Mouse (Mus musculus) hindbrain, embryonic 10.5 days (tissue): ENCODE results near the gene Ell3. TPM values are rescaled to one million over a fixed set of nuclear protein-coding genes. Genes with fewer than 3 reads are reported as not detected.

Source experiments
- DNase-seq: peaks from one replicate; pipeline ENCODE4 v3.0.0-alpha.2; 2017; ENCODE audit warnings: low spot score
- H3K27ac ChIP-seq: fragments of 300-500 bp; sonication (generic); 2 replicates; pipeline ENCODE4 v1.5.1; 2016; ENCODE audit warnings: mild to moderate bottlenecking, moderate library complexity
- H3K27me3 ChIP-seq: fragments of 300-500 bp; sonication (generic); 2 replicates; pipeline ENCODE4 v1.6.1; 2016; ENCODE audit warnings: mild to moderate bottlenecking; ENCODE audit not compliant: poor library complexity, insufficient read depth, severe bottlenecking
- H3K36me3 ChIP-seq: fragments of 300-500 bp; sonication (generic); 2 replicates; pipeline ENCODE4 v1.6.1; 2016; ENCODE audit warnings: mild to moderate bottlenecking, moderate library complexity
- H3K4me1 ChIP-seq: fragments of 300-500 bp; sonication (generic); replicated peaks from 2 replicates; pipeline ENCODE4 v1.6.1; 2016; ENCODE audit warnings: mild to moderate bottlenecking
- H3K4me3 ChIP-seq: fragments of 300-500 bp; sonication (generic); 2 replicates; pipeline ENCODE4 v1.5.1; 2016; ENCODE audit warnings: mild to moderate bottlenecking, moderate library complexity
- H3K9me3 ChIP-seq: fragments of 300-500 bp; sonication (generic); 2 replicates; pipeline ENCODE4 v1.6.1; 2016; ENCODE audit warnings: mild to moderate bottlenecking, moderate library complexity
- WGBS: fragments of 180-500 bp; shearing (Covaris S2); methylation state at CpG from one replicate; pipeline ENCODE4 v1.1.7; 2016; 5-methylcytosine and 5-hydroxymethylcytosine counted together
- polyA plus RNA-seq: library from polyadenylated mRNA; unstranded; fragments of >200 nt; fragmentation: Nextera tagmentation; extraction: Ambion mirVana; gene quantifications from 2 replicates; pipeline ENCODE4 v1.2.1, GENCODE M21; 2016

Ell3 gene
- polyA plus RNA-seq, 1 experiment from 2014 or later = 3.3 TPM

DNA sequence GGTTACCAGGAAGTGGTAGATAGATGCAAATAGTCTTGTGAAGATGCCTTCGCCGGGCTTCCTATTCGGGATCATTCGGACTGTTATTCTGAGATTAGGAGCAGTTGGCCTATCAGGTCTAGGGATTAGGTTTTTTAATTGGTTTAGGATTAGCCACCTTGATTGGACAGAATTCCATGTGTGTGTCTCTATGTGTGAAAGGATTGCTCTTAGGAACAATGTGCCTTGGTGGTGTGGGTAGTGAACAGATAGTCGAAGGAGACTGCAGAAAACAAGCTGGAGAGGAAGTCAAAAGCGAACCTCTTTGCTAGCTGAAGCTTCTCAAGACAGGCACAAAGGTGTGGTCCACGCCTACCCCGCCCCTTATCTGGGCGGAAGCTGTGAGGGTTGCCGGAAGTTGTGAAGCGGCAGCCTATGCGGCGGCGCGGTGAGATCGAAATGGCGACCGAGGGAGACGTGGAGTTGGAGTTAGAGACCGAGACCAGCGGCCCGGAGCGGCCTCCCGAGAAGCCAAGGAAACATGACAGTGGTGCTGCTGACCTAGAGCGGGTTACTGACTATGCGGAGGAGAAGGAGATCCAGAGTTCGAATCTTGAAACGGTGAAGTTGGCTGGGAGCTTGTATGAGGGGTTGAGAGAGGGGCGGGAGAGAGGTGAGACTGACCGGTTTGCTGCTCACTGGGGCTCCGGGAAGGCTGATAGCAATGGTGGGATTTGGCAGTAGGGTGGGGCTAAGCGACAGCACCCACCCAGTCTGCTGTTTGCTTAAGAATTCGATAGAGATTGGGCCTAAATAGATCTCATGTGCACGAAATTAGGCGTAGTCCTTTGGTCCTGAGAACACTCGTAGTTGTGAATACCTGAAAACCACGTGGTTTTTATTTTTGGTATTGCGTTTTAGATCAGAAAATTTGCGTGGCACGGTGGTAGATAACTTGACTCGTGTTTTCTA lies 12.9 kb upstream of the Ell3 start, which contains the start of gene Serinc4:
Gene Serinc4 (minus strand): TSS at position 90 of the 951 bp plus-strand sequence.
- peaks cover 22% of the 10 kb centered on the region for H3K4me1 ChIP-seq
- 4% methylated on average over 41 of the region's 41 CpGs for WGBS
- peaks cover 64% of the 10 kb centered on the region for H3K36me3 ChIP-seq
- peak within 1 kb of the TSS; percentile 81 for H3K27ac ChIP-seq
- H3K4me3 ChIP-seq = peak within 1 kb of the TSS; percentile 63
- H3K9me3 ChIP-seq = no peaks in the 10 kb centered on the region
- peak; percentile 87 for DNase-seq
- no peaks in the 10 kb centered on the region for H3K27me3 ChIP-seq

DNA sequence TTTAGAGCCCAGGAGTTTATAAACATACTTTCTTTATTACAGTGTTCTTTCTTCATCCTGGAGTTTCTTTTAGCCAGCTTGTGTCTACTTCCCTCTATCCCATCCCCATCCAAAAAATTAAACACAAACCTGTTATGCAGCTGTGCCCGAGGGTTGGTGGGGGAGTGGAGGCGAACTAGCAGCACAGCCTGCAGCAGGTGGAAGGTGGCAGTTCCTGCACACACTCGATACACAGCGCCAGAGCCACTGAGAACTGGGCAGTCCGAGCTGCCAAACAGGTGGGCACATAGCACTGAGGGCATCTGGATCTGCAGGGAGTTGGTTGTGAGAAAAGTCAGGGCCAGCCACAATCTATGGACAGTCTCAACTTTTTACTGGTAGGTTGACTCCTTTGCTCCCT lies 11.5 kb upstream of the Ell3 start:
- no peak for DNase-seq
- Histone ChIP-seq H3K36me3 (peaks cover 66% of the 10 kb centered on the region), H3K27me3 (no peaks in the 10 kb centered on the region), H3K4me3 (no peak overlapping the region), H3K27ac (no peak overlapping the region), H3K9me3 (no peaks in the 10 kb centered on the region), H3K4me1 (peaks cover 32% of the 10 kb centered on the region)
- WGBS = 81% methylated on average over 5 of the region's 5 CpGs

DNA sequence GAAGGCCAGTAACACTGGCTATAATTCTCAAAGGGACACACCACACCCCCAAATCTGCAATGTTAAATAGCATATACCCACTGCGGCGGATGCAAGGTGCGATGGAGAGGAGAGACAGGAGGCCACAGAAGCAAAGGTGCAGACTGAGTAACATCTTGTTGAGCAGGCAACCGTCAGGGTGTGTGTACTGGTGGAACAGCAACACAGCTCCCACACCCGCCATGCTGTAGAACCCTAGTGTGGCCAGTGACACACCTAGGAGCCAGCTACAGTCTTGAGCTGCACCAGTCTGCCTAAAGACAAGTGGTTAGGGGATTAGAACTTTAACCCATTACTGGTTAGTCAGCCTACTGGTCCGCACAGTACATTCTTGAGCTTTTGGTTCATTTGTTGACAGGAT lies 9.8 kb upstream of the Ell3 start:
- Histone ChIP-seq H3K27me3 (no peaks in the 10 kb centered on the region), H3K9me3 (no peaks in the 10 kb centered on the region), H3K4me3 (0 out of 2 replicates have a peak overlapping the region, but pooled peaks have one; percentile 2), H3K4me1 (peaks cover 42% of the 10 kb centered on the region), H3K27ac (no peak overlapping the region), H3K36me3 (peaks cover 50% of the 10 kb centered on the region)
- WGBS = 86% methylated on average over 6 of the region's 6 CpGs
- no peak for DNase-seq

- WGBS = 87% methylated on average over 4 of the region's 4 CpGs
- Histone ChIP-seq H3K4me3 (peak within 1 kb of the TSS; percentile 11; the same call in 1 of the 2 replicates), H3K27me3 (no peaks in the 10 kb centered on the region), H3K4me1 (peaks cover 47% of the 10 kb centered on the region), H3K36me3 (peaks cover 41% of the 10 kb centered on the region), H3K9me3 (no peaks in the 10 kb centered on the region), H3K27ac (no peak within 1 kb of the TSS)
- DNase-seq = no peak
Measured at GRCm38 (mm10) chr2:121452990-121453389, 8.9 kb upstream of the Ell3 start, which contains the start of gene Hypk. Hypk (plus strand) TSS chr2:121453290.

DNA sequence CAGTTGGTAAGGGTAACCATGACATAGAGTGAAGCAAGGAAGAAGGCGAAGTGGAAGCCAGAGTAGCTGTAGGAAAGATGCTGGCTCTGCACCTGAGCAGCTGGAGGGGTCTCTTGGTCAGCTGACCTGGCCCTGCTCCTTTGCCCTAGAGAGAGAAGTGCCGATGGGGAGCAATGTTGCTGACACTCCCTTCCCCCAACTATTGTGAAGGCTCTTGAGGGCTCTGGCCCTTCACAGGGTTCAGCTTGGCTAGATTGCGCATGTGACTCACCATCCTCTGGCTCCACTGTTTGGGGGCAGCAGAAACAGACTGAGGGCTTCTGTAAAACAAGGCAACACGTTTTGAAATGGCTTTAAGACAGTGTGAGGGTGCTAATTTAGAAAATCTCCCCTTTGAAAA lies 8.3 kb upstream of the Ell3 start:
- no peak for DNase-seq
- 85% methylated on average over 4 of the region's 4 CpGs for WGBS
- H3K9me3 ChIP-seq = no peaks in the 10 kb centered on the region
- peak overlapping the region; percentile 11; the same call in 1 of the 2 replicates for H3K4me3 ChIP-seq
- peaks cover 40% of the 10 kb centered on the region for H3K36me3 ChIP-seq
- no peak overlapping the region for H3K27ac ChIP-seq
- H3K27me3 ChIP-seq = no peaks in the 10 kb centered on the region
- peaks cover 43% of the 10 kb centered on the region for H3K4me1 ChIP-seq

DNA sequence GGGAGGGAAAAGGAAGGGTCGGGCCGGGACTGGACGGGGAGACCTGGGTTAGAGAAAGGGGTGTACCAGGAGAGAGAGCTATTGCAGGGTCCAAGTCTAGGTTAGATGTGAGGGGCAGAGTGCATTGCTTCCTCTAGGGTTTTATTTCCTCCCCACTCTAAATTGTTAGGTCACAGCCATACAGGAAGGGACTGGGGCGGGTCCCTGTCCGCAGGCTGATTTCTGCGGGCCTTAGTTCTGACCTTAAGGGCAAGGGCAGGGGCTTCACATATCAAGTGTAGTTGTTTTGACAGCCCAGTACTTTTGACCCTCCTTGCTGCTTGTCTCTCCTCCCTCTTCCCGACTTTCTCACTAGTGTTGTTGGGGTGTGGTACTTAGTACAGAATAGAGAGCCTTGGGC lies 6.0 kb upstream of the Ell3 start:
- Histone ChIP-seq H3K36me3 (peaks cover 40% of the 10 kb centered on the region), H3K9me3 (no peaks in the 10 kb centered on the region), H3K27ac (peak overlapping the region; percentile 97), H3K4me3 (peak overlapping the region; percentile 99), H3K27me3 (no peaks in the 10 kb centered on the region), H3K4me1 (peaks cover 35% of the 10 kb centered on the region)
- 4% methylated on average over 7 of the region's 7 CpGs for WGBS
- DNase-seq = peak; percentile 20

DNA sequence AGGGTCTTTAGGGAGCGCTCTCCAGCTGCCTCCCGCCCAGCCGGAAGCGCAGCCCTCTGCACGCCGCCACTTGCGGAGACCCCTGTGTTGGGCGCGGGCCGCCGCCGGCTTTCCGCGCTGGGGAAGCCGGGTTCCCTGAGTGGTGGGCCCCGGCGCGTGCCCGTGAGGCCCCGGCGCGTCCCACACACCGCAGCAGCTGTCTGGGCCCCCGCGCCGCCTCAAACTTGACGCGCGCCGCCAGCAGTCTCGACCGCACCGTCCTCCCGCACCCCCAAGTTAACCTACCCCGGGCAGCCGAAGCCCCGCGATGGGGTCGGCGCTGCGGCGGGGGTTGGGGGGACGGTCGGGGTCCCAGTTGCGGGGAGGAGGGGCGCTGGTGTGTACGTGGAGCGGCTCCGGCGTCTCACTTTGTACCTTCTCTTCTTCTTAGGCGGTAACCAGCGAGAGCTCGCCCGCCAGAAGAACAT lies 5.5 kb upstream of the Ell3 start:
- under 1% methylated on average over 54 of the region's 54 CpGs for WGBS
- Histone ChIP-seq H3K9me3 (no peaks in the 10 kb centered on the region), H3K36me3 (peaks cover 36% of the 10 kb centered on the region), H3K27ac (peak overlapping the region; percentile 97), H3K27me3 (no peaks in the 10 kb centered on the region), H3K4me1 (peaks cover 35% of the 10 kb centered on the region), H3K4me3 (peak overlapping the region; percentile 99)
- DNase-seq = peak; percentile 50

- under 1% methylated on average over 74 of the region's 74 CpGs for WGBS
- H3K9me3 ChIP-seq = no peaks in the 10 kb centered on the region
- peak within 1 kb of the TSS; percentile 99 for H3K4me3 ChIP-seq
- H3K27me3 ChIP-seq = no peaks in the 10 kb centered on the region
- peaks cover 35% of the 10 kb centered on the region for H3K4me1 ChIP-seq
- peak within 1 kb of the TSS; percentile 97 for H3K27ac ChIP-seq
- DNase-seq = peak; percentile 100
- H3K36me3 ChIP-seq = peaks cover 29% of the 10 kb centered on the region
Measured at GRCm38 (mm10) chr2:121448739-121449535, 4.9 kb upstream of the Ell3 start, which contains the start of gene Serf2. Serf2 (plus strand) TSS chr2:121449195.

DNA sequence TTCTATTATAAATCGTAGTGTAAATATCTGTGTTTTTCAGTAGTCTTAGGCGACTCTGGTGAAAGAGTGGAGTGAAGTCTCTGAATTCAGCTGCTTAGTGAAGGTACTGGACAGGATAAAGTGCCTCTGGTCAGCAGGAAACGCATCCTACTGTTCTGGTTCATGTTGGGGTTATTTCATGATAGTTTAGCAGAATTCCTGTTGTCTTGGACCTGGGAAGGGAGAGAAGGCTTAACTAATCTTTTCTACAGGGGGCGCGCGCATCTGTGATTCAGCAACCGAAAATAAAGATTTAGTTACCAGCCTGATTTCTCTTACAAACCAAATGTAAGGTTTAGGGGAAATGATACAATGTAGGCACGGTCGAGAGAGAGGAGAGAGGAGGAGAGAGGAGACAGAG lies 4.1 kb upstream of the Ell3 start:
- no peak for DNase-seq
- H3K9me3 ChIP-seq = no peaks in the 10 kb centered on the region
- H3K27me3 ChIP-seq = peaks cover 3% of the 10 kb centered on the region
- H3K27ac ChIP-seq = peak overlapping the region; percentile 97
- H3K36me3 ChIP-seq = peaks cover 21% of the 10 kb centered on the region
- WGBS = 15% methylated on average over 9 of the region's 9 CpGs
- H3K4me1 ChIP-seq = peaks cover 38% of the 10 kb centered on the region
- peak overlapping the region; percentile 99 for H3K4me3 ChIP-seq

DNA sequence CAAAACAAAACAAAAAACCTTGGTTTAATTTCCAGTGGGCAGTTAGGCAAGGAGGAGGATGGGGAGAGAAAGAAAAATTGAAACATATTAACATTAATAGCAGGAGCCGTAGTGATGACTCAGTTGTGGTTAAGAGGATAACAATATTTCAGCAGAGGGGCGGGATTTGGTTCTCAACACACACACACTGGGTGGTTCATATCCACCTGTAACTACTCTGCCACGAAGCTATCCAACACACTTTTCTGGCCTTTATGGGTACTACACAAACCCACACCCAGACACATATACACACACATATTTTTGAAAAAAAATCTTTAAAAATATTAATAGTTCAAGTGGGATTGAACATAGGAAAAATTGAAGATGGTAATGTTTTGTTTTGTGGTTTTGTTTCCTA lies 2.9 kb upstream of the Ell3 start:
- H3K4me3 ChIP-seq = no peak overlapping the region
- H3K4me1 ChIP-seq = peaks cover 42% of the 10 kb centered on the region
- no peak overlapping the region for H3K27ac ChIP-seq
- peaks cover 10% of the 10 kb centered on the region for H3K36me3 ChIP-seq
- H3K9me3 ChIP-seq = no peaks in the 10 kb centered on the region
- H3K27me3 ChIP-seq = peaks cover 15% of the 10 kb centered on the region
- no peak for DNase-seq
- WGBS = 86% methylated on average over 3 of the region's 3 CpGs

- H3K27ac ChIP-seq = no peak overlapping the region
- H3K27me3 ChIP-seq = peaks cover 20% of the 10 kb centered on the region
- WGBS = 79% methylated on average over 4 of the region's 4 CpGs
- no peak overlapping the region for H3K4me3 ChIP-seq
- peaks cover 46% of the 10 kb centered on the region for H3K4me1 ChIP-seq
- H3K9me3 ChIP-seq = no peaks in the 10 kb centered on the region
- DNase-seq = no peak
- H3K36me3 ChIP-seq = peaks cover 7% of the 10 kb centered on the region
Measured at GRCm38 (mm10) chr2:121446506-121446905, 2.4 kb upstream of the Ell3 start.

- H3K27me3 ChIP-seq = peaks cover 30% of the 10 kb centered on the region
- H3K36me3 ChIP-seq = no peaks in the 10 kb centered on the region
- no peaks in the 10 kb centered on the region for H3K9me3 ChIP-seq
- no peak overlapping the region for H3K27ac ChIP-seq
- 84% methylated on average over 3 of the region's 3 CpGs for WGBS
- DNase-seq = no peak
- peaks cover 33% of the 10 kb centered on the region for H3K4me1 ChIP-seq
- H3K4me3 ChIP-seq = no peak overlapping the region
Measured at GRCm38 (mm10) chr2:121445117-121445516, 1.0 kb upstream of the Ell3 start.
